Mouse (Mus musculus): ENCODE measurements at regions not wholly inside any gene's neighbourhood (a gene's known extent, or its start where the extent isn't known, plus 50 kb on each side); places are given as distances from the start of the nearest gene placed in this dataset.

GRCm38 (mm10) chr6:51333722-51334360, 98.6 kb upstream of the Nfe2l3 start:
- DNase-seq (ENCODE audit: low spot score) (peak; percentile 96), ATAC-seq (ENCODE audit: low read depth) (peak; percentile 86)
- 13% methylated on average over 7 of the region's 7 CpGs for WGBS
- peak overlapping the region; percentile 8 for H3K4me2 ChIP-seq (ENCODE audit: low read depth, low read length)
- H3K36me3 ChIP-seq (ENCODE audit: control insufficient read depth, insufficient read depth, low read length), result no peaks in the 10 kb centered on the region
- H3K4me3 ChIP-seq (ENCODE audit: low read depth, low read length), result no peak overlapping the region
- peaks cover 46% of the 10 kb centered on the region for H3K4me1 ChIP-seq (ENCODE audit: control insufficient read depth, insufficient read depth, low read length)
- no peaks in the 10 kb centered on the region for H3K9me3 ChIP-seq (ENCODE audit: control insufficient read depth, low read length)
- H3K27ac ChIP-seq (replicated peaks; ENCODE audit: low read depth, low read length), result peak overlapping the region; percentile 92
- no peak overlapping the region for H3K9ac ChIP-seq (ENCODE audit: low read depth, low read length)
- H3K27me3 ChIP-seq (replicated peaks; ENCODE audit: control insufficient read depth, insufficient read depth, low read length), result no peaks in the 10 kb centered on the region

- H3K9ac ChIP-seq (ENCODE audit: low read depth, low read length), result no peak overlapping the region
- H3K4me1 ChIP-seq (ENCODE audit: control insufficient read depth, insufficient read depth, low read length), result peaks cover 51% of the 10 kb centered on the region
- H3K9me3 ChIP-seq (ENCODE audit: control insufficient read depth, low read length), result no peaks in the 10 kb centered on the region
- WGBS, result 84% methylated on average over 5 of the region's 5 CpGs
- no peak overlapping the region for H3K4me3 ChIP-seq (ENCODE audit: low read depth, low read length)
- no peak for ATAC-seq (ENCODE audit: low read depth)
- H3K36me3 ChIP-seq (ENCODE audit: control insufficient read depth, insufficient read depth, low read length), result no peaks in the 10 kb centered on the region
- no peaks in the 10 kb centered on the region for H3K27me3 ChIP-seq (replicated peaks; ENCODE audit: control insufficient read depth, insufficient read depth, low read length)
- H3K27ac ChIP-seq (replicated peaks; ENCODE audit: low read depth, low read length), result peak overlapping the region; percentile 92
- no peak overlapping the region for H3K4me2 ChIP-seq (ENCODE audit: low read depth, low read length)
- DNase-seq (ENCODE audit: low spot score), result no peak
These were observed 97.2 kb upstream of the Nfe2l3 start for GRCm38 (mm10) chr6:51335314-51335713.

- no peaks in the 10 kb centered on the region for H3K27me3 ChIP-seq (replicated peaks; ENCODE audit: control insufficient read depth, insufficient read depth, low read length)
- H3K9me3 ChIP-seq (ENCODE audit: control insufficient read depth, low read length), result no peaks in the 10 kb centered on the region
- no peak overlapping the region for H3K4me3 ChIP-seq (ENCODE audit: low read depth, low read length)
- peaks cover 32% of the 10 kb centered on the region for H3K4me1 ChIP-seq (ENCODE audit: control insufficient read depth, insufficient read depth, low read length)
- DNase-seq (ENCODE audit: low spot score) (peak; percentile 87), ATAC-seq (ENCODE audit: low read depth) (no peak)
- H3K27ac ChIP-seq (replicated peaks; ENCODE audit: low read depth, low read length), result peak overlapping the region; percentile 39; the same call in 1 of the 2 replicates
- H3K4me2 ChIP-seq (ENCODE audit: low read depth, low read length), result no peak overlapping the region
- WGBS, result 35% methylated on average over 2 of the region's 2 CpGs
- H3K36me3 ChIP-seq (ENCODE audit: control insufficient read depth, insufficient read depth, low read length), result no peaks in the 10 kb centered on the region
- no peak overlapping the region for H3K9ac ChIP-seq (ENCODE audit: low read depth, low read length)
These were observed 93.2 kb upstream of the Nfe2l3 start for GRCm38 (mm10) chr6:51339301-51339700.

GRCm38 (mm10) chr6:51347721-51348120, 84.7 kb upstream of the Nfe2l3 start:
- no peak overlapping the region for H3K9ac ChIP-seq (ENCODE audit: low read depth, low read length)
- no peaks in the 10 kb centered on the region for H3K27me3 ChIP-seq (replicated peaks; ENCODE audit: control insufficient read depth, insufficient read depth, low read length)
- peak; percentile 41; the same call in 1 of the 2 replicates for ATAC-seq (ENCODE audit: low read depth)
- H3K27ac ChIP-seq (replicated peaks; ENCODE audit: low read depth, low read length), result no peak overlapping the region; the same call in 1 of the 2 replicates
- H3K36me3 ChIP-seq (ENCODE audit: control insufficient read depth, insufficient read depth, low read length), result no peaks in the 10 kb centered on the region
- DNase-seq (ENCODE audit: low spot score), result peak; percentile 78
- peaks cover 4% of the 10 kb centered on the region; the same call in 1 of the 2 replicates for H3K4me1 ChIP-seq (ENCODE audit: control insufficient read depth, insufficient read depth, low read length)
- 56% methylated on average over 9 of the region's 9 CpGs for WGBS
- H3K4me3 ChIP-seq (ENCODE audit: low read depth, low read length), result no peak overlapping the region
- H3K9me3 ChIP-seq (ENCODE audit: control insufficient read depth, low read length), result no peaks in the 10 kb centered on the region
- no peak overlapping the region for H3K4me2 ChIP-seq (ENCODE audit: low read depth, low read length)

GRCm38 (mm10) chr6:51349771-51350170, 82.7 kb upstream of the Nfe2l3 start:
- Histone ChIP-seq H3K27me3 (replicated peaks; ENCODE audit: control insufficient read depth, insufficient read depth, low read length) (no peaks in the 10 kb centered on the region), H3K27ac (replicated peaks; ENCODE audit: low read depth, low read length) (no peak overlapping the region), H3K36me3 (ENCODE audit: control insufficient read depth, insufficient read depth, low read length) (no peaks in the 10 kb centered on the region), H3K9ac (ENCODE audit: low read depth, low read length) (no peak overlapping the region), H3K4me1 (ENCODE audit: control insufficient read depth, insufficient read depth, low read length) (peaks cover 4% of the 10 kb centered on the region; the same call in 1 of the 2 replicates), H3K4me3 (ENCODE audit: low read depth, low read length) (no peak overlapping the region), H3K4me2 (ENCODE audit: low read depth, low read length) (no peak overlapping the region), H3K9me3 (ENCODE audit: control insufficient read depth, low read length) (no peaks in the 10 kb centered on the region)
- WGBS, result 50% methylated on average over 3 of the region's 3 CpGs
- DNase-seq (ENCODE audit: low spot score), result no peak
- ATAC-seq (ENCODE audit: low read depth), result no peak

GRCm38 (mm10) chr6:51355041-51355440, 77.4 kb upstream of the Nfe2l3 start:
- 55% methylated on average over 11 of the region's 11 CpGs for WGBS
- Histone ChIP-seq H3K9ac (ENCODE audit: low read depth, low read length) (no peak overlapping the region), H3K4me2 (ENCODE audit: low read depth, low read length) (no peak overlapping the region), H3K9me3 (ENCODE audit: control insufficient read depth, low read length) (no peaks in the 10 kb centered on the region), H3K4me3 (ENCODE audit: low read depth, low read length) (no peak overlapping the region), H3K36me3 (ENCODE audit: control insufficient read depth, insufficient read depth, low read length) (no peaks in the 10 kb centered on the region), H3K4me1 (ENCODE audit: control insufficient read depth, insufficient read depth, low read length) (0 out of 2 replicates have a peak, but pooled peaks cover 3% of the 10 kb centered on the region), H3K27me3 (replicated peaks; ENCODE audit: control insufficient read depth, insufficient read depth, low read length) (no peaks in the 10 kb centered on the region), H3K27ac (replicated peaks; ENCODE audit: low read depth, low read length) (no peak overlapping the region)
- DNase-seq (ENCODE audit: low spot score) (no peak), ATAC-seq (ENCODE audit: low read depth) (no peak)

- Histone ChIP-seq H3K9ac (ENCODE audit: low read depth, low read length) (no peak overlapping the region), H3K4me2 (ENCODE audit: low read depth, low read length) (no peak overlapping the region), H3K27ac (replicated peaks; ENCODE audit: low read depth, low read length) (peak overlapping the region; percentile 62), H3K4me1 (ENCODE audit: control insufficient read depth, insufficient read depth, low read length) (peaks cover 7% of the 10 kb centered on the region), H3K36me3 (ENCODE audit: control insufficient read depth, insufficient read depth, low read length) (no peaks in the 10 kb centered on the region), H3K9me3 (ENCODE audit: control insufficient read depth, low read length) (no peaks in the 10 kb centered on the region), H3K27me3 (replicated peaks; ENCODE audit: control insufficient read depth, insufficient read depth, low read length) (no peaks in the 10 kb centered on the region), H3K4me3 (ENCODE audit: low read depth, low read length) (no peak overlapping the region)
- 53% methylated on average over 12 of the region's 12 CpGs for whole genome bisulfite sequencing
- peak; percentile 56 for ATAC-seq (ENCODE audit: low read depth)
- peak; percentile 73 for DNase-seq (ENCODE audit: low spot score)
These were observed 70.8 kb upstream of the Nfe2l3 start for GRCm38 (mm10) chr6:51361611-51362180.

- Histone ChIP-seq H3K4me2 (ENCODE audit: low read depth, low read length) (peak overlapping the region; percentile 45), H3K27ac (replicated peaks; ENCODE audit: low read depth, low read length) (peak overlapping the region; percentile 62), H3K27me3 (replicated peaks; ENCODE audit: control insufficient read depth, insufficient read depth, low read length) (no peaks in the 10 kb centered on the region), H3K4me3 (ENCODE audit: low read depth, low read length) (peak overlapping the region; percentile 18), H3K4me1 (ENCODE audit: control insufficient read depth, insufficient read depth, low read length) (peaks cover 7% of the 10 kb centered on the region), H3K9ac (ENCODE audit: low read depth, low read length) (peak overlapping the region; percentile 35; the same call in 1 of the 2 replicates), H3K9me3 (ENCODE audit: control insufficient read depth, low read length) (no peaks in the 10 kb centered on the region), H3K36me3 (ENCODE audit: control insufficient read depth, insufficient read depth, low read length) (no peaks in the 10 kb centered on the region)
- DNase-seq (ENCODE audit: low spot score), result peak; percentile 91
- peak; percentile 81 for ATAC-seq (ENCODE audit: low read depth)
- 4% methylated on average over 15 of the region's 15 CpGs for WGBS
These were observed 69.8 kb upstream of the Nfe2l3 start for GRCm38 (mm10) chr6:51362475-51363226.
